Mouse (Mus musculus) ES-CJ7 (cell line): Measurements from ENCODE around the gene Usp31.

Source experiments
- DNase-seq: peaks from one replicate; pipeline ENCODE4 v3.0.0; 2011; ENCODE audit warnings: low read depth, low spot score

Usp31 gene

DNA sequence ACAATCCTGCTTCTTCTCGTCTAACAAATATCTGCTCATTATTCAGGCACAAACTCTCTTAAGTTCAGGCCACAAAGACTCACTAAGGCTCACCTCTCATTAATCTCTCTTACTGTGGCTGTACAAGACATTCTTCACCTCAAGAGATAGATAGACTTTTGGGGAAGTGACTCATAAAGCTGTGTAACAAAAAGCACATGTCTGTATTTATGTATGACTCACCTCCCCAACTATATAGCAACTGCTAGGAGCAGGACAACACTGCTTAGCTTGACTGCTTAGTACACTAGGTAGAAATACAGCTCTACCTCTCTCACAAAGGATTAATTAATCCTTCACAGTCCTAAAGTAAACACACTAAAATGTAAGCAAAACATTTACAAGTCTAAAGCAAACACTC is 46.3 kb downstream of the Usp31 start:
- DNase-seq = no peak

DNA sequence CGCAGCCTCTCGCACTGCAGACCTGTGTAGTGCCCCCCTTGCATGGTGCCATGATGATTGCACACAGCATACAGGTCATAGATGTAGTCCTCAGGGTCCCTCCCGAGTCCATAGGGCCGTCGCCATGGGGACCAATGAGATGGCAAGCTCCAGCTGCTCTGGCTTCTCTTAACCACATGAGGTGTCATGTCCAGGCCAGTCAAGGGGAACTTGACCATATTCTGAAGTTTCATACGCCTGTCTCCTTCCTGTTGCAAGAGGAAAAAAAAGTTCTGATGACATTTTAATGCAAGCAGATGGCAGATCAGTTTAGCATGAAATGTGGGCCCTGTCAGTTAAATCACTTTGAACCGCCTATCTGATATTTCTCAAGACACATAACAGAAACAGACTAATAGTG is 48.2 kb downstream of the Usp31 start:
- DNase-seq = no peak

DNA sequence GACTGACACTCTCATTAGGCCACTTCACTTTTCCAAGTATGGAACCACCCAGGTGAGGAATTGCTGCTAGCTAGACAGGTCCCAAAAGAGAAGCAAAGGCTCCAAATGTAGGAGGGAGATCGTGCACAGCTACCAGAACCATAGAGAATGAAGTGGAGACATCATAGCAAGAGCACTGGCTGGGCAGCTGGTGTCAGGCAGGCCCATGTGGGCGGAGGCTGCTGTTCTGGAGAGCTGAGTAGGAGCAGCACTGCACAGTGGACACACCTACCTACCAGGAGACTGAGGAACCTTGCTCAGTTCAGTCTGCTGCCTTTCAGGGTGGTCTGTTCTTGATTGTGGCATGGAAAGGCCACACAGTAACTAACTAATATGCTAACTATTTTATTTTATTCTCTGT is 52.4 kb downstream of the Usp31 start:
- DNase-seq = no peak

DNA sequence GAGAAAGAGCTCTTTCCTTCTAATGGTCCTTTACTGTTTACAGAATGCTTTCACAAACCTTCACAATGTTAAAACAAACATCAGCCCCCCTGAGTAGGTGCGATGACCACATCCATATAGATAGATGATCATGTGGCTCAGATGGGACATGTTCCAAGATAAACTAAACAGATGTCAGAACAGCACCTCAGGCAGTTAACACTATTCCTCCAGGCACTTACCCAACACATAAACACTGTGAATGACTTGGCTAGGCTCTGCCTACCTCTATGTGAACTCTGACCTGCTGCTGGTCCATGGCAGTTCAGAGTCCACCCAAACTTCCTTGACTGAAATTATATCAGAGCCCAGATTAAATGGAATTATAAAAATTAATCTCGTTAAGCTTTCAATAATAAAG is 54.4 kb downstream of the Usp31 start:
- no peak for DNase-seq

DNA sequence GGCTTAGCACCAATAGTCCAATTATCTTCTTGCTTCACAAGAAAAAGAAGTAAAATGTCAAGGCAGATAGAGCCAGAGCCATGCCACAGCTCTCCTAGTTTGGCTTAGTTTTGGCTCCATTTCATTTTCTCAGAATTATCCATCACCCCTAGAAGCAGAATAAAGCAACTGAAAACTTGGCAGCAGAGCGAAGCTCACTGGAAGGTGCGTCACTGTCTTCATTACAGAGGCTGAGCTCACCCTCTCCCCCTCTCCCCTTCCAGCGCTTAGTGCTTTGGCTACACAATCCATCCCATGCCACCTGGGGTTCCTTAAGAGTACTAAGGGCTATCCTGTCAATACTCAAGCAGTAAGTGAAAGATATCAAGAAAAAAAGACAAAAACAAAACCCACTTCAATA is 56.3 kb downstream of the Usp31 start:
- no peak for DNase-seq

DNA sequence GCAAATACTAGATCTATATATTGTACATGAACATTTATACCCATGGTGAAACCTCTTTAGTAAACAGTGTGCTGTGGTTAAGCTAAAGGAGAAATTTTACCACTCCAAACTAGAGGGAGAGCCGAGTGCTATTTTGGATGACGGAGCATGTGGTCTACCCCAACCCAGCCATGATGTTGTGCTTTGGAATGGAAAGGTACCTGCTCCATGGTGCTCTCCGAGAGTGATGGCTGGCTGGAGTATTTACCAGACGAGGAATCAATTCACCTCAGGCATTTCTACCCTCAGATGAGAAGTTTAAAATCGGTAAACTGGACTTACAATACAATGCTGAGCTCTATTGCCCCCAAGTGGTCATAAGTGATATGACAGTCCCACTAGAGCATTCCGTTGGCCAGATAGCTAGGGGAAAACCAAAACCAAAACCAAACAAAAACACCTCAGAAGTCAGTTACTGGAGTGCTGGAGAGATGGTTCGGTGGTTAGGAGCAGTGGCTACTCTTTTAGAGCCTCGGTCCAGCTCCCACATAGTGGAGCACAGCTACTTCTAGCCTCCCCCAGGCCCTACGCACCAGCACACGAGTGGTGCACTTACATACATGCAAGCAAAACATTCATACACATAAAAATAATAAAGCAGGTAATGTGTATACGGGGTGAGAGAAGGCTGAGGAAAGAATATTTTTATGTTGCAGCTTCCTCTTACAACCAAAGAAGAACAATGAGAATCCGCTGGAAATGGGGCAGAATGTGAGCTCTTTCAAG is 65.9 kb downstream of the Usp31 start:
- peak; percentile 56 for DNase-seq

DNA sequence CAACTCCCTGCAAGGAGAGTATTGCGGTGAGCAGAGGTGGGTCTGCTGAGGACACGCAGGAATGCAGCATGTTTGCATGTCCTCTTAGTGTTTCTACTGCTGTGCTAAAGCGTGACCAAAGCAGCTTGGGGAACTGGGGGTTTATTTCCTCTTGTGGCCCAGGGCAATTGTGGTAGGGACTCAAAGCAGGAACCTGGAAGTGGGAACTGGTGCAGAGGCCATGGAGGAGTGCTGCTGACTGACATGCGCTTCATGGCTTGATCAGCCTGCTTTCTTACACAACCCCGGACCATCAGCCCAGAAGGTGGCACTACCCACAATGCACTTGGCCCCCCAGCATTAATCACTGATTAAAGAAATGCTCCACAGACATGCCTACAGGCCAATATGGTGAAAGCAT is 70.3 kb downstream of the Usp31 start:
- DNase-seq = no peak

DNA sequence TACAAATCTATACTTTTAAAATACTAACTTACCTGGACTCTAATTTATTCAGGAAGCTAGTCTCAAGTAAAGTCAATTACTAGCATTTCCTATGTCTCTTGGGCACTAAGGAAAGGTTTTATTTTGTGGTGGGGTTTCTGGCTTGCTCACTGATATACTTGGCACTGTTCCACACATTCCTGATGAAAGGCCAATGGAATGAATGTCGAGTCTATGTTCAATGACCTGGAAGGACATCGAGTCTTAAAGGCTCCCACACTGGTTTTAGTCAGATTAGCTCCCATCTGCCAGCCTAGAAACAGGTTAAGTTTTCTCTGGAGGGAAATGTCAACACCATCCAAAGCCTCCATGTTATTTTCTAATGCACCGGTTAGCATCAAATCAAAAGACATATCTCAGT is 72.8 kb downstream of the Usp31 start:
- no peak for DNase-seq

DNA sequence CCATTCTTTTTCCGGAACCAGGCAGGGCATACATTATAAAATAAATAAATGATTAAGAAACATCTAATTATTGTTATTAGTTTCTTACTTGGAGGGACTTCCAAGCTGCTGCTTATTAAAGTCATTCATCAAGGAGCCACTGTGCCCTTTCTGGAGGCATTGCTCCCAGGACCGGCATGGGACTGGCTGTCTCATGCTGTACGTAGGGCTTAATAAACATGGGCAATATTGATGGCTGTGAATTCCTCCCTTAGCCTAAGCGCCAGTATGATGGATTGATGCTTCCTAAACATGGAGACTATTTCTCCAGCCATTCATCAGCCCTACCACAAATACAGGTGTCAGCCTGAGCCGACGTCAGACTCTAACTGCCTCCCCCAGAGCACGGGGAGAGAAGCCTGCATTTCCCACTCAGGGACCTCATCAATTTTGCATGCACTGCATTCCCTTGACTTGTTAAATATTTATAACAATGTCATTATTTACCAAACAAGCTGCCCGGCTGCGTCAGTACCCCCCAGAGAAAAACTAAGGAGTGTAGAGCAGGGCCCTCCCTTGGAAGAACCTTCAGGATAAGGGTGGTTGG is 84.1 kb downstream of the Usp31 start:
- no peak for DNase-seq

DNA sequence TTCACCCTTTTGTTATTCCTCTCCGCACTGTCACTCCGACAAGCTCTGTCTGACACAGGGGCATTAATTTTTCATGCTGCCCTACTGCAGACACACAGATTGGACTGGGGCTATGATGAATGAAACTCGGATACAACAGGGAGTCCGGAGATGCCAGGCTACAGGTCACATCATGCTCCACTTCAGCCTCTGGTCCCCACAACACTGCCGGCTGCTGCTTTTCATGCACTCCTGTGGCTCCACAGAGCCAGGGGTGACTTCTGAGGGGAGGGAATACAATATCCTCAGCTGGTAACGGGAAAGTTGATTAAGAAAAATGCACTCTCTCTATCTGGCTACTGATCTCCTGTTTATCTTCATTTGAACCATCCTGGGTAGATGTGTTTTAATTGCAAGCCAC is 84.6 kb downstream of the Usp31 start:
- no peak for DNase-seq

DNA sequence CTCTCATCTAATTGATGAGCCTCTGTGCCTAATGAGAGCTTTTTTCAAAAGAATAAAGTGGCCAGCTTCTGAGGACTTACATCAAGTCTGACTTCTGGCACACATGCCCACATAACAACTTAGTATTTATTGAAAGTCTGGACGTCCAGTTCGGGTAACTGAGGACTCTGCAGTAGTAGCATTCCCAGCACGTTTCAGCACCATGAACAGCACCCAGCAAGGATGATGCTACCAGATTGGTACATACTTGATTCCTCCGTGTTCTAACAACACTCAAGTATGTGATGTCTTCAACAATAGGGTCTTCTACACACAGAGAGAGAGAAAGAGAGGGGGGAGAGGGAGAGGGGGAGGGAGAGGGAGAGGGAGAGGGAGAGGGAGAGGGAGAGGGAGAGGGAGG is 105.4 kb downstream of the Usp31 start:
- peak; percentile 50 for DNase-seq

DNA sequence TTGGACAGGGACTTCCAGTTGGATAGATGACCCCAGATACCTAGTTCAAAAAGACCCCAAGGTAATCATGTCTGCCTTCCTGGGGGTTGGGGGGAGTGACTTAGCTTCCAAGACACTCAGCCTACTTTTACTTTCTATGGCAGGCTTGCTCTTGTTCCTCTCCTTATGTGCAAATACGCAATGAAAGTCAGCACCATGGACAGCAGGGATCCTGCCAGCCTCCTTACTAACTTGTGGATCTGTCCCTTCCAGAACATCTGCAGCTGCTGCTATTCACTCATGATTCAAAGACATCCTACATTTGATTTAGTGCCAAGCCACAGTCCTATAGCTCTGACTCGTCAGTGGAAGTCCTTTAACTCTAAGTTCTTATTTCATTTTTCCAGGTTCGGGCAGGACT is 110.7 kb downstream of the Usp31 start:
- DNase-seq = peak; percentile 42

DNA sequence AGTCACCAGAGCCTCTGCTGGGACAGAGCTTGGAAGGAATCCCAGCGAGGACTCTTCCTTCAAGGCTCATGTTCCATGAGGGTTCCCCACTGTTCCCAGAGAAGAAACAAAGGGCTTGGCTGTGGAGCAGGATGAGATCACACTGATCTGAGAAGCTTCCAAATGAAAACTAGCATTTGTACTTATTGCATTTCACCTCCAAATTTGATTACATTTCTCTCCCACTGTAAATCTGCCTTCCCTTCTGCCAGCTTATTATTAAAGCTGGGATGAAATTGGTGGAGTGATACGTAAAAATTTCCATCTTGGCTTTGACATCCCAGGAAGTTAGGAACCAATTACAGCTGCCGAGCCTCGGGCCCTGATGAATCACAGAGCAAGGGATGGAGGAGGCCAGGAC is 111.6 kb downstream of the Usp31 start:
- DNase-seq = no peak

DNA sequence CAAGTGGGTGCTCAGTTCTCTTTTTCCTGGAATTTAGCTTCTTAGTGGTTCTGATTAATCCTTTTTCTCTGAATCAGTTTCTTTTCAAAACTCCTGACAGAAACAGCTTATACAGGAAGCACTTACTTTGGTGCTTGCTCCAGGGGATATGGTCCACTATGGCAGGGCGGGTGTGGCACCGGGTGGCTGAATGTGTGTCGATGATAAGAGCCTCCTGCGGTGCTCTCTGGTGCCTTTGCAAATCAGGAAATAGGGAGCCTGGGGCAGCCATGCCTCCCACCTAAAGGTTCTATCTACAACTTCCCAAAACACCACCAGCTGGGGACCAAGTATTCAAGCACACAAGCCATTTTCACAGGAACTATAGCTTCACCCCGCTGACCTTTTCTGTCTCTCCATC is 112.0 kb downstream of the Usp31 start:
- no peak for DNase-seq

DNA sequence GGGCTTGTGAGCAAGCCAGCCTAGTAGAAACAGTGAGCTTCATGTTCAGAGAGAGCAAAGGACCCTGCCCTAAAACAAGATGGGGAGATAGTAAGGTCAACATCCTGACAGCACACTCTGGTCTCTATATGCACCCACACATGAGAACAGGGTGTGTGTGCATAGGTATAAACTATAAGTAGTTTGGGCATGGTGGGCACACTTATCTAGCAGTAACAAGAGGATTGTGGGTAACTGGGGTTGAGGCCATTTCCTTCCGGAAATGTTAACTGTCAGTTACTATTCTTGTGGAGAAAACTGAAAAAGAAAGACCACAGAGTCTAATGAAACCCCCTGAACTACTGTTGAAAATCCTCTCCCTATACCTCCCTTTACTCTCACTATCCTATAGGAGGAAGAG is 112.4 kb downstream of the Usp31 start:
- DNase-seq = no peak
